Mouse (Mus musculus): ENCODE results near the gene Sprr2j-ps.

Sprr2j-ps gene

GRCm38 (mm10) chr3:92417782-92418181 lies at the start of gene Sprr2j-ps:
Gene Sprr2j-ps, plus strand, starts transcription at chr3:92418082.
- DNase-seq, result no peak

GRCm38 (mm10) chr3:92373613-92374012 lies 44.3 kb upstream of the Sprr2j-ps start:
- no peak for DNase-seq

DNA sequence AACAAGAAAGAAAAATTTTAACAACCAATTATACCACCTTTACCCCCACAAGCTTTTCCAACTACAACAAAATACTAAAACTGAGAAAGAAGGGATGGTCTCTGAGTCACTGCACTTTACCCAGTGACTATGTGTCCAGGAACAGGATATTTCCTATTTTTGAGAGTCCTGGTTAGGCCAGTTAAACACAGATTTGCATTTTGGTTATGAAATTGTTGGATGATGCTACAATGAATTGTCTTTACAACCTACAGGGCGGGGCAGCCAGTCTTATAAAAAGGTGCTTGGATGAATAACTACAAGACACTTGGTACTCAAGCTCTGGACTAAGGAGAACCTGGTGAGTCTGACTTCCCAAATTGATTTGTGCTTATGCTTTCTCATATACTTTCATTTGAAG lies 32.5 kb upstream of the Sprr2j-ps start, which contains the start of gene Sprr2h:
TSS of gene Sprr2h (plus strand) at position 301 of the 400 bp plus-strand sequence.
- no peak for DNase-seq

DNA sequence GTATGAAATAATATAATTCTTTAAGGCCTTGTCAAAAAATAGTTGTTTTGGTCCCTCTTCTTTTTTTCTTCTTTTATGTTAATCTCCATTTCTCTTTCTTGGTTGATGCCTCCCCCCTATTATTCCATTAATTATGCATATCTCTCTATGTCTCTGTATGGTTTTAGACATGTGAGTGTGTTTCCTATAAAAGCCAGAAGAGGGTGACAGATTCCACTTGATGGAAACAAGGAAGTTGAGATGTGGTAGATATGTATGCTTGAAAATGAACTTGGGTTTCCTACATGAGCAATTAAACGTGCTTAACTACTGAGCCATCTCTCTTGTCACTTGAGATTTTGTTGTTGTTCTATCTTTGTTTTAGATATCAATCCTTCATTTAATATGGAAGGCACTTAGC lies 23.6 kb upstream of the Sprr2j-ps start:
- no peak for DNase-seq

DNA sequence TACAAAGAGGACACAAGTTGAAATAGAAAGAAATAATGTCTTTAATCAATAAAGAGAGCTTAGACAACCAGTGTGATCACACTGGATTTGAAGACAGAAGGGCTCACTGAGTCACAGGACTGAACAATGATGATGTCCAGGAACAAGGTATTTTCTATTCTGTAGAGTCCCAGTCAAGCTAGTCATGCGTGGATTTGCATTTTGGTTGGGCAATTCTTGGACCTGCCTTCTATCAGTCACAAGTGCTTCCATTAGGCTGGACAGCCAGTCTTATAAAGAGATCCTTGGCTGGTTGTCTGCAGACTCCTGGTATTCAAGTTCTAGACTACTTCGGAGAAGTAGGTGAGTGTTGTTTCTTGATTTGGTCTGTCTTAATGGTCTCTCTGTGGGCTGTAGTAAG lies 10.2 kb upstream of the Sprr2j-ps start, which contains the start of gene Sprr2i:
TSS of gene Sprr2i (plus strand) at position 301 of the 400 bp plus-strand sequence.
- DNase-seq, result no peak

DNA sequence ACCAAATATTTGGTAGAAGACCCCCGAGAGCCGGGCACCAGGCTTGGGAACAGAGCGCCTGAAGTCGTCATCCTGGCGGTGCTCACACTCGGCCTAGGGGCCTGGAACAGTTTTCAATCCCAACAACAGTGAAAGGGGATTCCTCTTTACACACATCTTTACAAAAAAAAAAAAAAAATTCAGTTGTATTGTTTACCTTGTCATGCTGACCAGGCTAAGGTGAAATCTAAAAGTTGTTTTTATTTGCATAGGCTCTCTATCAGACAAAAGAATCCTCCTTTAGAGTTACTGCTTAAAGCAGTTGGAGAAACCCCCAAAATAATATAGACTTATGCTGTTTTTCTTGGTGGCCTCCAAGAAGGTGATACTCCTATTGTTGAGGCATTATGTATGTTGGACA lies 11.4 kb downstream of the Sprr2j-ps start, which contains the start of gene Gm9774:
TSS of gene Gm9774 (minus strand) at position 101 of the 400 bp plus-strand sequence.
- DNase-seq, result no peak

DNA sequence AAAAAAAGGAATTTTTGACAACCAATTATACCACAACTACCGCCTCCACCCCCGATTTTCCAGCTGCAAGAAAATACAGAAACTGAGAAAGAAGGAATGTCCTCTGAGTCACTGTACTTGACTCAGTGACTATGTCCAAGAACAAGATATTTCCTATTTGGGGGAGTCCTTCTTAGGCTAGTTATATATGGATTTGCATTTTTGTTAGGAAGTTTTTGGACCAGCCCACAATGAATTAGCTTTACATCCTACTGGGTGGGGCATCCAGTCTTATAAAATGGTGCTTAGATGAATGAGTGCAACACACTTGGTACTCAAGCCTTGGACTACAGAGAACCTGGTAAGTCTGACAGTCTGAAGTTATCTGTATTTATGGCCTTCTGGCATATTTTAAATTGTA lies 14.4 kb downstream of the Sprr2j-ps start, which contains the start of gene Sprr2k:
TSS of gene Sprr2k (plus strand) at position 301 of the 400 bp plus-strand sequence.
- DNase-seq, result no peak

DNA sequence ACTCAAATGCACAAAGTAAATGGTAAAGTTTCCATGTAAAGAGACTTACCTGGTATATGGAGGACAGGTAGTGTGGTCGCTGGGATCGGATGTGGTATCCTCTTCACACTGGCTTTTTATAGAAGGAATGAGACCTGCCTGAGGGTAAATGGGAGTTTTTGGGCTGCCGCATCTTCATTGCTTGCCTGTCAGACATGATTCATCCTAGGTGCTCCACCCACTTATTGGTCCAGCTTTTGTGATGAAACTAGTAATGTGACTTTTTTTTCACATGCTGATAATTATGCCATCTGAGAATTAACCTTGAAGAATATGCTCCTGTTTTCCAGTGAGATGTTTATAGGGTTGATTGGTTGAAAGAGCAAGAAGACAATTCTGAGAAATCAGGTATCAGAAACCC lies 20.8 kb downstream of the Sprr2j-ps start, which contains the start of gene Sprr1b:
TSS of gene Sprr1b (minus strand) at position 101 of the 400 bp plus-strand sequence.
- no peak for DNase-seq

DNA sequence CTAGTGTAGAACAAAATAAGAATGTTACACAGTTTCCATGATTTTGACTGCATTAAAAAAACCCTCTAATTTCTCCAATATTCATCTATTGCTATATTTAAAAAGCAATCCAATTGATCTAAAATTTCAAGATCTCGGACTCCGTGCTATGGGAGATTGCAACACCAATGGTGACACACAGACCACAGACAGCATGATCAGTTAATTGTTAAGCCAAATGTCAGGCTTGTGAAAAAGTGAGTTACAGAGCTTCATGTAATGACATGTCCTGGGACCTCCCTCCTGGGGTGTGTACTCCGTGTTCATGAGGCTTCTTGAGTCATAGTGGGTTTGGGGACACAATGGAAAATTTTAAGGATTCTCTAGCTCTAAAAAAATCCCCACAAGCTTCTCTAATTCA lies 22.3 kb downstream of the Sprr2j-ps start:
- DNase-seq, result no peak

GRCm38 (mm10) chr3:92455151-92455550 lies 37.3 kb downstream of the Sprr2j-ps start:
- no peak for DNase-seq

DNA sequence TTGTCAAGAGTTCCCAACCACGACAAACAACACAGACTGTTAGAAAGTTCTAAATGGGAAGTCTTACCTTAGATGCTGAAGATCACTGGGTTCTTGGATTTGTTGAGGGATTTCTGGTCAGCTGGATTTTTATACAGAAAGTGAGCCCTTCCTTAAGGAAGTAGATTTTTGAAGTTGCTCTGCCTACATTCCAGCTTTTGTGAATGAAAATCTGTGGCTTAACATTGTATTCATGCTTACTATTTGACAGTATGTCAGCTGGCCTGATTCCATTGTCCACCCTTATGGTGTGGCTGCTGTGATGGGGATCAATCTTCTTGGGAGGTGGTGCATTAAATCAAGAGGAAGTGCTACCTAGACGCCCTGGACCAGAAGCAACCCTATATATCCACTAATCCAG lies 40.7 kb downstream of the Sprr2j-ps start, which contains the start of gene Sprr3:
TSS of gene Sprr3 (minus strand) at position 101 of the 400 bp plus-strand sequence.
- no peak for DNase-seq

- DNase-seq, result no peak
These were observed 48.7 kb downstream of the Sprr2j-ps start for GRCm38 (mm10) chr3:92466576-92466975.

DNA sequence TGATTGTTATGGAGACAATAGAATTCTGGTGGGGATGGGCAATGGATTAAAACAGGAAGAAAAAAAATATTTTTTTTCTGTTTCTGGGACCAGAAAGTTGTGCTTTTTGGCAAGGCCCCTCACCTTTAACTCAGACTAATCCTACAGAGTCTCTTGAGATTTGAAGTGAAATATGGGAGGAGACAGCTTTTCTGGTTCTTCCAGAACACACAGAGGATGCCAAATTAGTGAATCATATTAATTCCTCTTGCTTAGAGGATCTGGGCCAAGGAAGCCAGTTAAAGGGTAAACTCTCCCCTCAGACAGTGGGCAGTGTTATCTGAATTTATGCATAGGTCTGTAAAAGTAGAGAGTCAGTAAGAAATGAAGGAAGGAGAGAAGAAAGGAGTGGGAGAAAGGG lies 49.5 kb downstream of the Sprr2j-ps start:
- DNase-seq, result no peak
